Mouse (Mus musculus): ENCODE data around the gene Enthd1. TPM values are rescaled to one million over a fixed set of nuclear protein-coding genes. Genes with fewer than 3 reads are reported as not detected.

The Enthd1 gene
- polyA plus RNA-seq, 1 experiment: 0.72 TPM

DNA sequence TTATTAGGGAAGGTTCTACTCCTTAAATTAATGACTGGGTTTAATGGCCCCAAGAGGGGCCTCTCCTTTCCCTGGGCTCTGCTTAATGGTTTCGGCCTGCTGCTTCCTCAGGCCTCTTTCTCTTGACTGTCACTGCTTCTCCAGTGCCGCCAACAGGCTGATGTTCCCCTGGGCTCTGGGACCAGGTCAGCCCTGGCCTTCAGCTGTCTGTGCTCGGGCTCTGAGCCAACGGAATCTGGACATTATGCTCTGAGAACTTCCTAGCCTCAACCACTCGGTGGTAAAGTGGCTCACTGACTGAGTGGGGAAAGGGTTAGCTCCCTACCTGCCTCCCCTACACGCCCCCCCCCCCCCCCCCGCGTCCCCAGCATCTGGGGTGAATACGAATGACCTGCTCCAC, 147.9 kb downstream of the Enthd1 start:
- TF ChIP-seq CTCF (IDR thresholded peaks at IDR 0.05; ENCODE audit: control insufficient read depth, insufficient read depth, low read length) (no peak), POLR2A (IDR thresholded peaks at IDR 0.05; ENCODE audit: borderline replicate concordance, control insufficient read depth, low read depth, low read length) (no peak)
- 65% methylated on average over 9 of the region's 9 CpGs for WGBS
- H3K27ac ChIP-seq (ENCODE audit: control insufficient read depth, insufficient read depth, low read depth, low read length, poor library complexity): no peak overlapping the region
- no peak overlapping the region for H3K4me3 ChIP-seq (replicated peaks; ENCODE audit: control insufficient read depth, low read depth, low read length)
- no peaks in the 10 kb centered on the region for H3K4me1 ChIP-seq (ENCODE audit: control insufficient read depth, insufficient read depth, low read length)

DNA sequence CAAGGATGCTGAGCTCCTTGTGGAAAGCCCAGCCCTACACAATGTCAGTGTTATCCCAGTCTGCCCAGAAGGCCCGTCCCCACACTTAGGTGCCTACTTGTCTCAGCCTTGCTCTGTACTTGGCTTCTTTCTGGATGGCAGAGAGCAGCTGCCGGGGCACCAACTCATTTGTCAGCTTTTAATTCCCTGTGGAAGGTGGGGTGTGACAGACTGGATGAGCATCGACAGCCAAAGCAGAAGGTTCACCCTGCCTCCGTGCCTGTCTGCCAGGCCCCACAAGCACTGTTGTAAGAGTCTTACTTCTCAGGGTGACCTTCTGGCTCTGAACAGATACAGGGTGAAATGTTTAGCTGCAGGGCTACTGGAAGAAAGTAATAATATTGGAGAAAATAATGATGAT, 149.8 kb downstream of the Enthd1 start:
- Histone ChIP-seq H3K27ac (ENCODE audit: control insufficient read depth, insufficient read depth, low read depth, low read length, poor library complexity) (no peak overlapping the region), H3K4me3 (replicated peaks; ENCODE audit: control insufficient read depth, low read depth, low read length) (no peak overlapping the region), H3K4me1 (ENCODE audit: control insufficient read depth, insufficient read depth, low read length) (no peaks in the 10 kb centered on the region)
- no peak for TF ChIP-seq POLR2A (IDR thresholded peaks at IDR 0.05; ENCODE audit: borderline replicate concordance, control insufficient read depth, low read depth, low read length)
- no peak for TF ChIP-seq CTCF (IDR thresholded peaks at IDR 0.05; ENCODE audit: control insufficient read depth, insufficient read depth, low read length)
- WGBS: 74% methylated on average over 4 of the region's 4 CpGs

DNA sequence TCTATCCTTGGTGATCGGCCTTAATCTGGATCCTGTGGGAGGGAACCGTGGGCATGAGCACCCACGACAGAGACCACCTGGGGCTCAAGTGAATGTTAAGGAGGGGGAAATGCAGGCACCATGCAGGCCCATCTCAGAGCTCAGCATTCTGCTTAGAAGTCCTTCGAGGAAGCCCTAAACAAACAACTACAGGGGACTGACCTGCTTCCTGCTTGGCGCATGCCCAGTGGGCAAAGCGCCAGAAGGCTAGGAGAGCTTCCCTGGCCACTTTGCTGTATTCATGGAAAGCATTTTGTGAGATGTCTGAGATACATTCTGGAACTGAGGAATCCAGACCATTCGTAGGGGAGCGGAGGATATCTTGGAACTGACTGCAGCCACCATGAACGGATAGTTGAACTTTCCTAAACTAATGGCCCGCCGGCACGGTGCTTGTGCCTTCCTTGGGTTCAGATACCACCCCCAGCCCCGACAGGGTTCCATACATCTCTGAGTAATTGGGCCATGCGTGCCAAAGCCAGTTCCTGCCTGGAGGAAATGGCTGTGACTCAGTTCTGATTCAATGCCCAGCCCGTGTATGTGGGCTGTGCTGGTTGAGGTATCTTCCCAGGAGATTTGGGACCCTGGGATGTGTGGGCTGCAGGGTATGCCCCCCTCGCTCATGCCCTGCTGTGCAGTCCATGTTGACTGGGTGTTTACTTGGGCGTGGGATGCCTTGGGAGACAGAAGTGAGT, 150.8 kb downstream of the Enthd1 start:
- no peak for TF ChIP-seq POLR2A (IDR thresholded peaks at IDR 0.05; ENCODE audit: borderline replicate concordance, control insufficient read depth, low read depth, low read length)
- H3K4me3 ChIP-seq (replicated peaks; ENCODE audit: control insufficient read depth, low read depth, low read length): no peak overlapping the region
- WGBS: 71% methylated on average over 17 of the region's 17 CpGs
- no peak overlapping the region for H3K27ac ChIP-seq (ENCODE audit: control insufficient read depth, insufficient read depth, low read depth, low read length, poor library complexity)
- no peaks in the 10 kb centered on the region for H3K4me1 ChIP-seq (ENCODE audit: control insufficient read depth, insufficient read depth, low read length)

DNA sequence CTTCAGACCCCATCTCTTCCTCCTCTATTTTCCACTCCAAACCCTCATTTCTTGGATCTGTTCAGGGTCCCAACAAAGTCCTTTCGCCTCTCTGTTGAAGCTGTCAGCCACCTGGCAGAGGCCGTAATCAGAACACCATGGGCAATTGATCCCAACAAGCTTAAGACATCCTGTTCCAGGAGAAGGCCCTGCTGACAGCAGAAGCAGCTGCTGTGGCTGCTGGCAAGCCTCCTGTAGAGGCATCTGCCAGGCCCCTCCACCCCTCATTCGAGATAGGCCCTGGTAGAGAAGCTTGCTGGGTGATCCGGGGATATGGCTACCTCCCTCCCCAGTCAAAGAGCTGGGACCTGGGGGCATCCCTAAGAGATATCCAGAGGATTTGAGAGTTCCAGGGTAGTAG, 151.9 kb downstream of the Enthd1 start:
- 75% methylated on average over 4 of the region's 4 CpGs for WGBS
- H3K4me1 ChIP-seq (ENCODE audit: control insufficient read depth, insufficient read depth, low read length): no peaks in the 10 kb centered on the region
- TF ChIP-seq CTCF (IDR thresholded peaks at IDR 0.05; ENCODE audit: control insufficient read depth, insufficient read depth, low read length) (no peak), POLR2A (IDR thresholded peaks at IDR 0.05; ENCODE audit: borderline replicate concordance, control insufficient read depth, low read depth, low read length) (no peak)
- no peak overlapping the region for H3K4me3 ChIP-seq (replicated peaks; ENCODE audit: control insufficient read depth, low read depth, low read length)
- H3K27ac ChIP-seq (ENCODE audit: control insufficient read depth, insufficient read depth, low read depth, low read length, poor library complexity): no peak overlapping the region

DNA sequence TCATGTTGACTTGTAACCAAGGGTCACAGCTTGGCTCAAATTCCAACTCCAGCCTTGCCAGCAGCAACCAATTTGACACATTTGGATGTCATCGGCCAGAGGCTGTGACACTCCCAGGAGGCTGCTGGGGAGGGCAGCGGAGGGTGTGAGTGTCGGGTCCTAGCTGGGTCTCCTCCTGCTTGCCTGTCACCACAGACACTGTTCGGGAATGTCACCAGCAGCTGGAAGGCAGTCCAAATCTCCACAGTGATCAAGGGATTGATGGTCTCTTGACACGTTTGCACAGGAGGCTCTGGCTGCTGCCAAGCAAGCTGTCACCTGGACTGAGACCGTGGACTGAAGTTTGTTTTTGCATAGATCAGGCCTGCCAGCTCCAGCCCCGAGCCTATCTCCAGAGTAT, 154.3 kb downstream of the Enthd1 start:
- no peak for TF ChIP-seq POLR2A (IDR thresholded peaks at IDR 0.05; ENCODE audit: borderline replicate concordance, control insufficient read depth, low read depth, low read length)
- TF ChIP-seq CTCF (IDR thresholded peaks at IDR 0.05; ENCODE audit: control insufficient read depth, insufficient read depth, low read length): no peak
- Histone ChIP-seq H3K4me3 (replicated peaks; ENCODE audit: control insufficient read depth, low read depth, low read length) (no peak overlapping the region), H3K4me1 (ENCODE audit: control insufficient read depth, insufficient read depth, low read length) (no peaks in the 10 kb centered on the region), H3K27ac (ENCODE audit: control insufficient read depth, insufficient read depth, low read depth, low read length, poor library complexity) (no peak overlapping the region)
- 81% methylated on average over 7 of the region's 7 CpGs for WGBS

DNA sequence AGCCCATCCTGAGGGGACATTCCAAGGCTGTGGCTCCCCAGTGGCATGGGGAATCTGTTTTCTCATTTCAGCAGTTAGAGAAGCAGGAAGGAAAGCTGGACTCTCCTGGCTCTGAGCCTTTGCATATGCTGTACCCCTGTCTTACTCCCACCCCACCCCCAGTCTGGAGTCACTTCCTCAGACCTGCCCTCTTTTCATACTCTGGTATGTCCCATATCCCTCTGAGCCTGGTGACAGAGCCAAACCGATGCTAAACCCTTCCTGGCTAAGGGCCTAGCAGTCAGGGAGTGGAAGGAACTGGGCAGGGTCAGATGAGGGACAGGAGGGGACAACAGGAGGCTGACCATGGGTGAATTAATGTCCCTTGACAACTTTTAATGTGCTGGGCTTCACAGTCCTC, 157.1 kb downstream of the Enthd1 start:
- TF ChIP-seq CTCF (IDR thresholded peaks at IDR 0.05; ENCODE audit: control insufficient read depth, insufficient read depth, low read length) (no peak), POLR2A (IDR thresholded peaks at IDR 0.05; ENCODE audit: borderline replicate concordance, control insufficient read depth, low read depth, low read length) (no peak)
- WGBS: 19% methylated on average over 1 of the region's 1 CpGs
- Histone ChIP-seq H3K4me1 (ENCODE audit: control insufficient read depth, insufficient read depth, low read length) (no peaks in the 10 kb centered on the region), H3K27ac (ENCODE audit: control insufficient read depth, insufficient read depth, low read depth, low read length, poor library complexity) (no peak overlapping the region), H3K4me3 (replicated peaks; ENCODE audit: control insufficient read depth, low read depth, low read length) (no peak overlapping the region)

Other genes with a start within 250 kb of the Enthd1 start
- gene Grap2, start 7.4 kb upstream of the Enthd1 start, polyA plus RNA-seq (2011; ENCODE audit: insufficient read depth, insufficient read length, low replicate concordance, missing spikeins): 36.0 and 52.0 TPM in 2 replicates
- gene Fam83f, start 106.7 kb upstream of the Enthd1 start, polyA plus RNA-seq (2011; ENCODE audit: insufficient read depth, insufficient read length, low replicate concordance, missing spikeins): 0.54 TPM in 1 of 2 replicates, not detected in the other
- 29.2 and 65.3 TPM in 2 replicates for gene Tnrc6b, start 146.2 kb upstream of the Enthd1 start, polyA plus RNA-seq (2011; ENCODE audit: insufficient read depth, insufficient read length, low replicate concordance, missing spikeins)

Data from bone marrow, adult 2 months (tissue).